Comparison of ENCODE assay signal across 19 mouse cellular contexts in genomic region chr8:117742431-117743012, GRCm38 (mm10). TPM values are rescaled to one million over a fixed set of nuclear protein-coding genes. Genes with fewer than 3 reads are reported as not detected.
DNase-seq lines count a peak whose midpoint lies in the region; ATAC-seq and TF ChIP-seq lines count a peak whose summit lies in the region.
"Had no signal": no experiment of that assay in that cellular context is flagged by ENCODE, and none has a peak within 500 bp of the region (broad histone marks: within the 10 kb centered on the region; RNA-seq: fewer than 3 reads in every experiment).

No protein-coding gene starts in this region.

- H3K9me3 ChIP-seq in intestine, postnatal 0 days (ENCODE audit: control insufficient read depth) = no peaks in the 10 kb centered on the region
- H3K9me3 ChIP-seq in intestine, embryonic 15.5 days = no peaks in the 10 kb centered on the region
- H3K9me3 ChIP-seq: forebrain, embryonic 10.5 days; hindbrain, embryonic 13.5 days; midbrain, embryonic 13.5 days had no signal

- 74% methylated on average over 15 of the region's 15 CpGs for WGBS in intestine, postnatal 0 days
- 75% methylated on average over 15 of the region's 15 CpGs for whole genome bisulfite sequencing in intestine, embryonic 15.5 days

- H3K27ac ChIP-seq in intestine, postnatal 0 days (ENCODE audit: low read depth, low read length) = no peak overlapping the region
- H3K27ac ChIP-seq in intestine, embryonic 15.5 days = no peak overlapping the region
- H3K27ac ChIP-seq: forebrain, embryonic 10.5 days; hindbrain, embryonic 13.5 days; midbrain, embryonic 13.5 days had no signal

- H3K9ac ChIP-seq in intestine, postnatal 0 days (ENCODE audit: low read depth, low read length) = no peak overlapping the region
- H3K9ac ChIP-seq in intestine, embryonic 15.5 days = no peak overlapping the region
- H3K9ac ChIP-seq: hindbrain, embryonic 13.5 days; midbrain, embryonic 13.5 days had no signal

- no peak overlapping the region for H3K4me3 ChIP-seq in intestine, postnatal 0 days (ENCODE audit: low read depth, low read length)
- no peak overlapping the region for H3K4me3 ChIP-seq in intestine, embryonic 15.5 days (replicated peaks)
- H3K4me3 ChIP-seq: forebrain, embryonic 10.5 days; hindbrain, embryonic 13.5 days; midbrain, embryonic 13.5 days had no signal

- DNase-seq in urinary bladder, postnatal 25 days (ENCODE audit: low spot score) = peak; percentile 50
- DNase-seq in urinary bladder, postnatal 10 days (ENCODE audit: low spot score) = no peak
- peak; percentile 79 for DNase-seq in kidney, postnatal 10 days
- no peak for DNase-seq in right cerebral cortex, adult 18-20 months
- DNase-seq in gastrocnemius, postnatal 10 days = no peak
- no peak for DNase-seq in frontal cortex, postnatal 14 days (ENCODE audit: low spot score in 2 of 2)
- DNase-seq: adrenal gland, postnatal 25 days; thymus, adult 2 months had no signal

- peaks cover 5% of the 10 kb centered on the region; the same call in 1 of the 2 replicates for H3K36me3 ChIP-seq in intestine, postnatal 0 days (ENCODE audit: control insufficient read depth, insufficient read depth)
- H3K36me3 ChIP-seq in intestine, embryonic 15.5 days = no peaks in the 10 kb centered on the region
- H3K36me3 ChIP-seq: forebrain, embryonic 10.5 days; hindbrain, embryonic 13.5 days; midbrain, embryonic 13.5 days had no signal

- peak; percentile 39; the same call in 1 of the 2 replicates for ATAC-seq in intestine, postnatal 0 days
- no peak for ATAC-seq in intestine, embryonic 15.5 days
- ATAC-seq: midbrain, embryonic 13.5 days had no signal

- H3K27me3 ChIP-seq in intestine, postnatal 0 days (replicated peaks; ENCODE audit: control insufficient read depth, insufficient read depth, low read length) = no peaks in the 10 kb centered on the region
- H3K27me3 ChIP-seq in intestine, embryonic 15.5 days (replicated peaks) = no peaks in the 10 kb centered on the region
- H3K27me3 ChIP-seq: CH12.LX; hindbrain, embryonic 13.5 days; midbrain, embryonic 13.5 days had no signal

- H3K4me2 ChIP-seq in intestine, postnatal 0 days (replicated peaks; ENCODE audit: low read depth) = no peak overlapping the region
- no peak overlapping the region for H3K4me2 ChIP-seq in intestine, embryonic 15.5 days (replicated peaks)
- H3K4me2 ChIP-seq: heart, embryonic 11.5 days; hindbrain, embryonic 13.5 days; midbrain, embryonic 13.5 days had no signal

- TF ChIP-seq CTCF in intestine, postnatal 0 days (IDR thresholded peaks at IDR 0.05; ENCODE audit: low read depth) = no peak

- no peaks in the 10 kb centered on the region for H3K4me1 ChIP-seq in intestine, postnatal 0 days (replicated peaks; ENCODE audit: control insufficient read depth, insufficient read depth, low read length)
- no peaks in the 10 kb centered on the region for H3K4me1 ChIP-seq in intestine, embryonic 15.5 days (replicated peaks)
- H3K4me1 ChIP-seq: hindbrain, embryonic 13.5 days; midbrain, embryonic 13.5 days had no signal

RNA-seq across cellular contexts. Expression of gene Hsd17b2, which starts 40.8 kb away (rescaled TPM):
- 66.3 and 69.9 TPM in 2 replicates for polyA plus RNA-seq in intestine, postnatal 0 days (2015; fragmentation: Nextera tagmentation; extraction: Ambion mirVana)
- 38.1 and 38.3 TPM in 2 replicates for polyA plus RNA-seq in intestine, embryonic 15.5 days (2015; fragmentation: Nextera tagmentation; extraction: Ambion mirVana)
- under 1 TPM in 1 of 2 experiments, not detected in 1; 0.20 TPM for total RNA-seq in gastrocnemius, postnatal 10 days (2021)
- total RNA-seq: adrenal gland, postnatal 25 days; CH12.LX; gastrocnemius, adult 18-20 months; layer of hippocampus, postnatal 10 days had no signal
- polyA plus RNA-seq: forebrain, embryonic 10.5 days; hindbrain, embryonic 13.5 days; limb, embryonic 11.5 days; spleen, adult 2 months had no signal

RNA-seq across cellular contexts. Expression of gene Mphosph6, which starts 59.2 kb away (rescaled TPM):
- polyA plus RNA-seq in intestine, postnatal 0 days (2015; fragmentation: Nextera tagmentation; extraction: Ambion mirVana) = 31.3 and 33.4 TPM in 2 replicates
- 49.7 and 54.5 TPM in 2 replicates for polyA plus RNA-seq in intestine, embryonic 15.5 days (2015; fragmentation: Nextera tagmentation; extraction: Ambion mirVana)
- 10 to 100 TPM; 13.6 to 17.5 TPM for total RNA-seq in gastrocnemius, postnatal 10 days (2021)

Comparison
In these comparisons a context has a peak if more than half of its experiments do, and no peak if none do; other contexts are left out.
1. DNase-seq: peak in urinary bladder, postnatal 25 days (single experiment) and kidney, postnatal 10 days (single experiment); none in urinary bladder, postnatal 10 days (single experiment), right cerebral cortex, adult 18-20 months (single experiment), gastrocnemius, postnatal 10 days (single experiment) and frontal cortex, postnatal 14 days (0 of 2).